Mouse (Mus musculus): Measurements from ENCODE around the gene Gstp1.
"Not testable (repeated sequence)": the region's sequence is repeated elsewhere in the genome, so short reads cannot be mapped to it uniquely, and the experiment has no call there.

Gstp1 gene

GRCm38 (mm10) chr19:4060044-4060898 is 22.5 kb upstream of the Gstp1 start:
- not testable (repeated sequence) for DNase-seq (ENCODE audit: low spot score in 2 of 2)

- no peak for DNase-seq (ENCODE audit: low spot score in 2 of 2)
These were observed 21.4 kb upstream of the Gstp1 start, which contains the start of gene Gstp3 for GRCm38 (mm10) chr19:4059069-4059740. TSS of gene Gstp3 (minus strand) at chr19:4059569.

DNA sequence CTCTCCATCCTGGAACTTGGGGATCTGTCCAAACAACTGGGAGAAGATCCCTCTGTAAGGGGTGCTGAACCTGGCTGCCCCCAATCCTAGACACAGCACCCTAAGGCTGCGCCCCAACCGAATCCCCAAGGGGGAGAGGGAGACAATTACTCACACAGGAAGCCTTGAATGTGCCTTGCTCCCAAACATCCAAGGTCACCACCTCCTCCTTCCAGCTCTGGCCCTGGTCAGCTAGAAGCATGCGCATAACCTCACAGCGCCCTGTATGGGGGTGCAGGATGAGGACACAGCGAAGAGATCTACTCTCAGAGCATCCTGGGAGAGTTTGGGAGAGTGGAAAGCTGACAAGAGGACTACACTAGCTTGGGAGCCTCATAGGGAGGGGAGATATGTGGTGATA is 20.8 kb upstream of the Gstp1 start:
- DNase-seq (ENCODE audit: low spot score in 2 of 2) = no peak

- no peak for DNase-seq (ENCODE audit: low spot score in 2 of 2)
These were observed 20.2 kb upstream of the Gstp1 start for GRCm38 (mm10) chr19:4057962-4058361.

- DNase-seq (ENCODE audit: low spot score in 2 of 2) = no peak
These were observed 19.6 kb upstream of the Gstp1 start for GRCm38 (mm10) chr19:4057389-4057788.

GRCm38 (mm10) chr19:4056727-4057126 is 18.9 kb upstream of the Gstp1 start:
- DNase-seq (ENCODE audit: low spot score in 2 of 2) = no peak

- DNase-seq (ENCODE audit: low spot score in 2 of 2) = no peak
These were observed 18.3 kb upstream of the Gstp1 start for GRCm38 (mm10) chr19:4055947-4056693.

DNA sequence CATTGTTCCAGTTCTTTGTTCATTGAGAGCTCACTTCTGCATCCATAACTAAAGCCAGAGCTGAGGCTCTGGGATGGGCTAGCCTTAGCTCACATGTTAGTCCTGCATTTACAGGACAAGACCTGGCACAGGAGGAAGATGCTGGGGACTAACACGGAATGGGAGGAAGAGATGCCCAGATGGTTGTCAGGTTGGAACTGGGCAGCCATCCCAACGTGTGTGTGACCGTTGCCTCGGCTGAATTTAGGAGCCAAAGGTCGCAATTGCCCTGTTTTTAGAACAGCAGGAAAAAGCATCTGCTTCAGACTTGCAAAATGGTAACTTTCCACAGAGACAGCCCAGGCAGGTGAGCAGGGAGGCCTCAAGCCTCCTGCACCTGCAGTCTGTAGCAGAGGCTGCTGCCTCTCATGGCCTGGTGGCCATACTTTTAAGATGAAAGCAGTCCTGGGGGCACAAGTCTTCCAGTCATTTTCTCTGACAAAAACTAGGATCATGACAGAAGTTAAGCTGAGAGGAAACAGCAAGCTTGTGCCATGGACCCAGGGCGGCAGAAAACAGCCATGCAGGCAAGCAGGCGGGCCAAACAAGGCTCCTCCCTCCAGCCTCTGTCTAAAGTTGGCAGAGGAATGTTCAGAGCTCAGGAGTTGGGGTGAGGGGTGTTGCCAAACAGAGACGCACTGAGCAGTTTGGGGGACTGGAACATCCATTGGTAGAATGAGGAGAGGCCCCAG is 17.6 kb upstream of the Gstp1 start:
- no peak for DNase-seq (ENCODE audit: low spot score in 2 of 2)

DNA sequence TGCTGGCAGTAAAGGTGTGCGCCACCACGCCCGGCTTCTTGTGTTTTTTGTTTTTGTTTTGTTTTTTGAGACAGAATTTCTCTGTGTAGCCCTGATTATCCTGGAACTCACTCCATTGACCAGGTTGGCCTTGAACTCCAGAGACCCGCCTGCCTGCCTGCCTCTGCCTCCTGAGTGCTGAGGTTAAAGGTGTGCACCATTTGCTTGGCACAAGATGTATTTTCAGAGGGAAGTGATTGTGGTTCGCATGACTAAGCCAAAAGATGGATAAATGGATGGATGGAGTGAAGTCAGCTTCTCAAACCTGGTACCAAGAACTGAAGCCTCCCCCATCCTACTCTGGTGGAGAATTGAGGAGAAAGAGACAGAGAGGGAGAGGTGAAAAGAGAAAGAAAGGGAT is 16.8 kb upstream of the Gstp1 start:
- no peak for DNase-seq (ENCODE audit: low spot score in 2 of 2)

- DNase-seq (ENCODE audit: low spot score in 2 of 2) = no peak
These were observed 14.8 kb upstream of the Gstp1 start for GRCm38 (mm10) chr19:4052516-4053030.

DNA sequence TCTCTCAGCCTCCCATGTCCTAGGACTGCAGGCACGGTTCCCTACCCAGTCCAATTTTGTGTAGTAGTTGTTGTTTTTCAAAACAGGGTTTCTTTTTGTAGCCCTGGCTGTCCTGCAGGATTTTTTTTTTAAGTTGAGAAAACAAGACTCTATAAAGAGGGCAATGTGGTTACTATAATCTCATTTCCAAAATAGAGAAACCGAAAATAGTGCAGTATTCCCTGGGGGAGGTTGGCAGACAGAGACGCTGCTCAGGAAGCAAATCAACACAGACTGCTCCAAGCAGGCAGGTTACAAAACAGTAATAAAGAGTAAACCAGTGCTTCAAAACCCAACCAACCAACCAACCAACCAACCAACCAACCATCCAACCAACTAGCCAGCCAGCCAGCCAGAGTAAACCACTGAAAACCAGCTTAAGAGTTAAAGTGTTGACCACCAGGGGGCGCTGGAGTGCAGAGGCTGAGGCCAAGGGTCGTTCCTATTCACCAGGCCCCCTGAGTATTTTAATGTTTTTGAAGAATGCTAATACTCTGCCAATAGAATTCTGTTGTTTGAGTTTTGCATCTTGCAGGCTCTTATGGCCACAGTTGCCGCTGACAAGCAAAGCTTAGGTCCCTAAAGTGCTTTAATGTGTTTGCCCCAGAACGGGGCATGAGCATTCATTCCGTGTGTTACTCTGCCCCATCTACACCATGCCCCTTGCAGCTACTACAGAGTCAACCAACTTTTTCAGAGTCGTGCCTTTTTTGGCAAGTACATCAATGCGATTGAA is 14.1 kb upstream of the Gstp1 start:
- DNase-seq (ENCODE audit: low spot score in 2 of 2) = peak in 1 of 2 experiments; percentile 32

GRCm38 (mm10) chr19:4051016-4051415 is 13.2 kb upstream of the Gstp1 start:
- DNase-seq (ENCODE audit: low spot score in 2 of 2) = no peak

GRCm38 (mm10) chr19:4049069-4049468 is 11.3 kb upstream of the Gstp1 start:
- not testable (repeated sequence) for DNase-seq (ENCODE audit: low spot score in 2 of 2)

- DNase-seq (ENCODE audit: low spot score in 2 of 2) = peak in 1 of 2 experiments; percentile 74
These were observed 10.1 kb upstream of the Gstp1 start for GRCm38 (mm10) chr19:4047859-4048258.

DNA sequence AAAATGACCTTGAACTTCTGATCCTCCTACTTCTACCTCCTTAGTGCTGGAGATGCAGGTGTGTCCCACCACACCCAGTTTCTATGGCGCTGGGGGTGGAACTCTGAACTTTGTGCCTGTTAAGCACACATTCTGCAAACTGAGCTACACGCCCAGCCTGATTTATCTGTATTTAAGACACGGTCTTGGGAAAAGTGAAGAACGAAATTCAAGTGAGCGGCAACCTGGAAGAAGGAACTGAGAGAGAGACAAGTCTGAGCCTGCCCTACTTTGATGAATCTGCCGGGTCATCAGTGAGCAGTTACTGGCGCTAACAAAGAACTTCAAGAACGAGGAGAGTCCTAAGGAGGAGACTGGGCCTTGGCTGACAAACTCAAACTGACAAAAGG is 9.1 kb upstream of the Gstp1 start:
- no peak for DNase-seq (ENCODE audit: low spot score in 2 of 2)

DNA sequence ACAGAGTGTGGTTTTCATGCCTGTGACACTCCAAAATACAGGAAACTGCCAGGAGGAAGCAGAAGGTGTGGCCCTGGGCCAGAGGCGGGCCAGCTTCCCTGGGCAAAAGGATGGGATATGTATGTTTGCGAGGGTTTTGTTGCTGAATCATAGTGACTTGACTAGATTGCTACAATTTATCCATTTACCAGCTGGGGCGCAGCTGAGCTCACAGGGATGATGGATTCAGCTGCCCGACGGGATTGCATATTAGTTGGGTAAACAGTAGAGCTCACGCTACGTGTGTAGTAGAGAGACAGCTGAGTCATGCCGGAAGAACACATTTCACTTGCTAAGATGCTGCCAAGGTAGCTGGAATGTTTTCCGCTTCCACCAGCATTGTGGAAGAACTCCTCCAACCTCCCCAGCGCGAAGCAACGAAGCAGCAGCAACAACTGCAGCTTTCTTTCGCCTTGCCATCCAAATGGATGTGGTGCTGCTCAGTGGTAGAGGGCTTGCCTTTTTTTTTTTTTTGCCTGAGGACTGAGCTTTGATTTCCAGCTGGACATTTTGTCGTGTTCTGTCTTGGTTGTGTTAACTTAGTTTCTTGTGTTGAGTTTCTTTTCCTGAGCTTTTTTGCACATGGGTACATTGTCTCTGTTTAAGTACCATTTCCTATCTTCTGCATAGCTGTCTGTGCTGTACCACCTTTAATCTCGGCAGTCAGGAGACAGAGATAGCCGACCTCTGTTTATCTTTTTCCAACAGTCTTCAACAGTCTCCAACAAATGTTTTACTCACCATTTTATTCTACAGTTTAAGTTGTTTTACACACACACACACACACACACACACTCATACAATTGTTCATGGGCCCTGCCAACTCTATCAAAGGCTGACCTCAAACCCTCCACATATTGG is 8.4 kb upstream of the Gstp1 start, which contains the start of gene Gstp2:
Gene Gstp2, minus strand, starts transcription at position 58 of the 900 bp plus-strand sequence.
- peak; percentile 78 to 90 for DNase-seq (ENCODE audit: low spot score in 2 of 2)

DNA sequence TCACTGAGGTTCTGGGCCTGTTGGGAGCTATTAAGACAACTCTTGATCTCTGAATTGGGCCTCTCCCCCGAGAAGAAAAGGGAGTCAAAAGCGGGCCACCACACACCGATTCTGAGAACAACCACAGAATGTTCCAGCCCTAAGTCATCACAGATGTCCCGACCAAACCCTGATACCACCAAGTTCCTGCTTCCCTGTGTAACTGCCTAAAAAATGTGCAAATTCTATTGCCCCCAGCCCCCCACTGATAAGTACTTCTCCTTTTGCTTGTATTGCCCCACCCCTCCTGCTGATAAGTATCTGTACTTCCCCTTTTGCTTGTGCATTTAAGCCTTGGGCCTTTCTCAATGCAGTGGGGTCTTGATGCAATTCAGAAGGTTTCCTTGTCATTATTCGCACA is 6.3 kb upstream of the Gstp1 start:
- not testable (repeated sequence) for DNase-seq (ENCODE audit: low spot score in 2 of 2)

- no peak for DNase-seq (ENCODE audit: low spot score in 2 of 2)
These were observed 4.3 kb upstream of the Gstp1 start for GRCm38 (mm10) chr19:4042124-4042523.

DNA sequence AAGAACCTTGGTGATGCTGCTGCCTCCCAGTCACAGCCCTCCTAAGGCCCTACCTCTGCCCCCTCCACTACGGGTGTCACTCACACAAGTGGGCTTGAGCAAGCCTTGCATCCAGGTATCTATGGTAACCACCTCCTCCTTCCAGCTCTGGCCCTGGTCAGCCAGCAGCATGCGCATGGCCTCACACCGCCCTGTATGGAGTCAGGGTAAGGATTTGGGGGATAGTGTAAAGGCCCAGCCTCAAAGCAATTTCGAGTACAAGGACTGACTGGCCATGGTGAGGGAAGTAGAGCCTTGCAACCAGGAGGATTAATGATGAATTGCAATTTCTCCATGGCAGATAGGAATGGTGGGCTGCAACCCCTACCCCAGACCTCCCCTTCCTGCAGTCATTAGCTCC is 3.7 kb upstream of the Gstp1 start:
- DNase-seq (ENCODE audit: low spot score in 2 of 2) = not testable (repeated sequence)
